Mouse (Mus musculus) kidney, adult 2 months (tissue): ENCODE data around the gene Uqcr11.

ENCODE experiments used
- CTCF ChIP-seq: fragments of 200-500 bp; conservative IDR thresholded peaks from 2 replicates; pipeline ENCODE4 v1.5.1; 2011; ENCODE audit warnings: low read depth, mild to moderate bottlenecking, control low read depth, low read length, moderate library complexity, mixed read lengths; ENCODE audit not compliant: insufficient read depth, insufficient read length
- POLR2A ChIP-seq: fragments of 200-500 bp; IDR thresholded peaks from one replicate; pipeline ENCODE4 v1.6.1; 2011; ENCODE audit warnings: low read depth, low read length, control low read depth

DNA sequence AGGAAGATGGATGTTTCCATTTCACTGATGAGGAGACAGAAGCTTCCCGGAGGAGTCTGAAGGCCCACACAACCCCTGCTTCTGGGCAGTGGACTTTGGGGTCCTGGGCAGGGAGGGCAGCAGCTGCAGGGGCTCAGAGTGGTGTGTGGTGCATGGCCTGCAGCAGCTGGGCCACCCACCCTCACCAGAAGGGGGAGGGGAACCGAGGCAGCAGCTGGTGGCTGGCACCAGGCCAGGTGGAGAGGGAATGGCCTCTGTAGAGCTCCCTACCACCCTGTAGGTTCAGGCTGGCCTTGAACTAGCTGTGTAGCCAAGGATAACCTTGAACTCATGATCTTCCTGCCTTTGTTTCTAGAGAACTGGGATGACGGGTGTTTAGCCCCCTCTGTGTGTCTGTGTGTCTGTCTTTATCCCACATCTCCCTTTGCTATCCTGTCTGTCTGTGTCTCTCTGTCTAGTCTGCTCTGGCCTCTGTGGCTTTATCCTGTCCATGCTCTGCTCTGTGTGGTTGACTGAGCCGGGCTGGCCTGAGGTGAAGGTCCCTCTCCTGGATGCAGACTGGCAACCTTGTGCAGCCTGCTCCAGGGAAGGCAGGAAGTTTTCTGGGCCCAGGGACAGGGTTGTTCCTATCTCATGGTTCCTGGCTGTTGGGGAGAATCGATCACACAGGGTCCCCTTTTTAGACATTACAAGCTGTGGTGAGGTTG is 37.9 kb upstream of the Uqcr11 start:
- TF ChIP-seq CTCF, result no peak
- no peak for TF ChIP-seq POLR2A
